Mouse (Mus musculus): ENCODE results near the gene Treml1. TPM values are rescaled to one million over a fixed set of nuclear protein-coding genes. Genes with fewer than 3 reads are reported as not detected.
A peak's percentile ranks its signal among the peaks of the same experiment; 100 is the strongest.

Treml1 gene
- total and polyA plus RNA-seq, 2 experiments from 2014 or later, result 0.21 to 0.66 TPM

DNA sequence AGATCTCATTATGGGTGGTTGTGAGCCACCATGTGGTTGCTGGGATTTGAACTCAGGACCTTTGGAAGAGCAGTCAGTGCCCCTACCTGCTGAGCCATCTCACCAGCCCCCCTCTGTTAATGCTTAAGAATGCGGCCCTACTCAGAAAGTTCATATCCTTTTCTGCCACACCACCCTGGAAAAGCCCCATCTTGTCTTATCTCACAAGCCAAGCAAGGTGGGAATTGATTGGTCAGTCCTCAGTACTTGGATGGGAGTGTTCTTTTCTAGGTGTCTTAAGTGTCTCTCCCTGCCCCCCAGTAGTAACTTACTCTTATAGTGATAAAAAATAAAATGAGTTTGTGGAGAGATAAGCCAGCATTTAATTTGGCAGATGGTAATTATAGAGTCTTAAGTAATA, 45.0 kb downstream of the Treml1 start:
- Histone ChIP-seq H3K4me2 (ENCODE audit: low read depth, low read length, poor library complexity, severe bottlenecking) (no peak overlapping the region), H3K9ac (replicated peaks; ENCODE audit: low read length, poor library complexity, severe bottlenecking) (no peak overlapping the region), H3K9me3 (ENCODE audit: low read length) (no peaks in the 10 kb centered on the region), H3K27ac (ENCODE audit: low read depth, low read length) (no peak overlapping the region), H3K36me3 (ENCODE audit: insufficient read depth, low read length) (no peaks in the 10 kb centered on the region), H3K4me1 (ENCODE audit: insufficient read depth, low read length) (no peaks in the 10 kb centered on the region), H3K4me3 (ENCODE audit: low read depth, low read length) (no peak overlapping the region), H3K27me3 (ENCODE audit: insufficient read depth, low read length) (no peaks in the 10 kb centered on the region)
- no peak for DNase-seq (ENCODE audit: low spot score)
- ATAC-seq (ENCODE audit: low FRiP score), result no peak
- no peak for TF ChIP-seq CTCF (IDR thresholded peaks at IDR 0.05)
- 79% methylated on average over 1 of the region's 1 CpGs for WGBS

DNA sequence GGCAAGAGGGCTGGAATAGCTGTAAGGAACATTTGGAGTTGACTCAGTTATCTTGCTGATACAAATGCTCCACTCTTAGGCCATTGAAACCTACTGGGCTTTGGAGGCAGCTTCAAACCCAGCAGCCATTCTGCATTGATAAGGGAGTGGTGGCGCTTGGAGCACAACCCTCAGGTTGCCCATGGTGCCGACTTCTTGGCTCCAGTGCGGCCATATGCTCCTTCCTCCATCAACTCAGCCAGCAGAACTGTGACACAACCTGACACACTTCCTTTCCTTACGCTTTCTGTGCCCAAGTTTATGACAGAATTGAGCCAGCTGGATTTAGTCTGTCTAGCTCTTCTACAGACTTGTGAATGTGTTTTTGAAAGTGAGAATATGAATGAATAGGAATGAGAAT, 47.4 kb downstream of the Treml1 start:
- DNase-seq (ENCODE audit: low spot score) (no peak), ATAC-seq (ENCODE audit: low FRiP score) (no peak)
- TF ChIP-seq CTCF (IDR thresholded peaks at IDR 0.05), result no peak
- H3K27ac ChIP-seq (ENCODE audit: low read depth, low read length), result no peak overlapping the region
- no peak overlapping the region for H3K4me3 ChIP-seq (ENCODE audit: low read depth, low read length)
- H3K36me3 ChIP-seq (ENCODE audit: insufficient read depth, low read length), result no peaks in the 10 kb centered on the region
- H3K9ac ChIP-seq (replicated peaks; ENCODE audit: low read length, poor library complexity, severe bottlenecking), result no peak overlapping the region
- no peaks in the 10 kb centered on the region for H3K4me1 ChIP-seq (ENCODE audit: insufficient read depth, low read length)
- no peaks in the 10 kb centered on the region for H3K9me3 ChIP-seq (ENCODE audit: low read length)
- H3K27me3 ChIP-seq (ENCODE audit: insufficient read depth, low read length), result no peaks in the 10 kb centered on the region
- H3K4me2 ChIP-seq (ENCODE audit: low read depth, low read length, poor library complexity, severe bottlenecking), result no peak overlapping the region
- 88% methylated on average over 4 of the region's 4 CpGs for WGBS

DNA sequence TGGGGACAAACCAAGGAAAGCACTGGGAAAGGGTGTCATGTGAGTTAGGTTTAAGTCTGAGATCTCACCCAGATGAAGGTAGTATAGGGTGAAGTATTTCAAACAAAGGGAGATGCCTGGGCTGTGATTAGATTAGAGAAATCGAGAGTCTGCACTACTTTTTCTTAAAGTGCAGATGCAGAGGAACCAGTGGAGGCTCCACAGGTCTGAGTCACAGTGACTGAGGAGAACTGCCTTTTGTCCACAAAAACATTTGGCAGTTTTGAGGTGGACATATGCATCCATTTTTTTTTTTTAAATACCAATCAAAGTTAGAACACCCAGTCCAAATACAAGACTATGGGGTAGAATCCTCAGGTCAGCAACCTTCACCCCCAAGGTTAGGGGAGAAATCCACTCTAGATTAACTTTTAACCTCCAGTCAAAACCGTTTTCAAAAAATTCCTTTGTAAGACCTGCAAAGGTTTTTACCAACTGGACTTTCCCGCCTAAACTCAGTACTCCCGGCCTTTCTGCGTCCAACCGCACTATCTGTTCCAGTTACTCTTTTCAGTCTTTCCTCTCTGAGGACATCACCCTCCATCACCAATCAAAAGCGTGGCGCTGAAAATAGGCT, 48.3 kb downstream of the Treml1 start:
- peak overlapping the region; percentile 83 for H3K4me3 ChIP-seq (ENCODE audit: low read depth, low read length)
- TF ChIP-seq CTCF (IDR thresholded peaks at IDR 0.05), result no peak
- H3K36me3 ChIP-seq (ENCODE audit: insufficient read depth, low read length), result no peaks in the 10 kb centered on the region
- WGBS, result 9% methylated on average over 8 of the region's 8 CpGs
- H3K27ac ChIP-seq (ENCODE audit: low read depth, low read length), result peak overlapping the region; percentile 99
- ATAC-seq (ENCODE audit: low FRiP score) (no peak), DNase-seq (ENCODE audit: low spot score) (no peak)
- no peaks in the 10 kb centered on the region for H3K9me3 ChIP-seq (ENCODE audit: low read length)
- H3K9ac ChIP-seq (replicated peaks; ENCODE audit: low read length, poor library complexity, severe bottlenecking), result peak overlapping the region; percentile 96
- H3K4me1 ChIP-seq (ENCODE audit: insufficient read depth, low read length), result no peaks in the 10 kb centered on the region
- H3K4me2 ChIP-seq (ENCODE audit: low read depth, low read length, poor library complexity, severe bottlenecking), result peak overlapping the region; percentile 78
- H3K27me3 ChIP-seq (ENCODE audit: insufficient read depth, low read length), result no peaks in the 10 kb centered on the region

- DNase-seq (ENCODE audit: low spot score), result peak; percentile 72
- 2% methylated on average over 29 of the region's 47 CpGs for WGBS
Measured at GRCm38 (mm10) chr17:48408526-48409291, 49.0 kb downstream of the Treml1 start.

DNA sequence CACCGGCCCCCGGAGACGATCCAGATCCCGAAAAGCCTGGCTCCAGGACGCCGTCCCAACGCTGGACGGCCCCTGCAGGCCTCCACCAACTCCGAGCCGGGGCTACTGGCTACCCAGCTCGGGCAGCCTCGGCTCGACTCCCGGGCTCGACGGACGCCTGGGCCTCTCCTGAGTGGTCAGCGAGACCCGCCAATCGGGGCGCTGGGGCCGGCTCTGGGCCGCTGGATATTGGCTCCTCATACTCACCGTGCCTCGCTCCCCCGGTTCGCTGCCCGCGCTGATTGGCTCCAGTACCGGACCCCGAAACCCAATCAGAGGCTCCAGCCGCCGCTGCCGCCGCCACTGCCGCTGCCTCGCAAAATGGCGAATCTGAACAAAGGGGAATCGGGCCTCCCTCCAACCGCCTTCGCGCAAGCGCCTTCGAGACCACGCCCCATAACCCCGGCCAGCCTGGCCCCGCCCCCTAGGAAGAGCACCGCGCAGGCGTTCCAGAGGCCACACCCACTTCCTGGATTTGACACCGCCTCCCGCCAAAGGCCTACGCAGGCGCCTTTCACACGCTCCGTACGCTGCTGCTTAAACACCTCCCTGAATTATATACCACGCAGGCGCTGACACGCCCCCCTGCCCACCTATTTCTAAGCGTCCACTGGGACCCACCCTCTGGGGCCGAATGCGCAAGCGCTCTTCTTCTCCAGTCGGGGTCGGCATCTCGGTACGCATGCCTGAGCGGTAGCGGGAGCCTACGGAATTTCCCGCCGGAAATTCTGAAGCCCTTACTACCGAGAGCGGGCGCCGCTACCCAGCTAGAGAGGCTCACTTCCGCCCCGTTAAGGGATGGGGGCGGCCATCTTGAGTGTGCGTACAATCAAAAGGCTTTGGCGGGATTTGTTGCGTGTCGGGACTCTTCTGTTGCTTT, 49.9 kb downstream of the Treml1 start, which contains the start of the genes Nfya and Oard1:
Nfya (minus strand) TSS at position 527 of the 919 bp plus-strand sequence.
Oard1 (plus strand) TSS at position 635 of the 919 bp plus-strand sequence.
- Histone ChIP-seq H3K4me1 (ENCODE audit: insufficient read depth, low read length) (no peaks in the 10 kb centered on the region), H3K4me3 (ENCODE audit: low read depth, low read length) (peak within 1 kb of the TSS; percentile 83), H3K27ac (ENCODE audit: low read depth, low read length) (peak within 1 kb of the TSS; percentile 99), H3K9me3 (ENCODE audit: low read length) (no peaks in the 10 kb centered on the region), H3K9ac (replicated peaks; ENCODE audit: low read length, poor library complexity, severe bottlenecking) (peak within 1 kb of the TSS; percentile 96), H3K27me3 (ENCODE audit: insufficient read depth, low read length) (no peaks in the 10 kb centered on the region), H3K36me3 (ENCODE audit: insufficient read depth, low read length) (no peaks in the 10 kb centered on the region), H3K4me2 (ENCODE audit: low read depth, low read length, poor library complexity, severe bottlenecking) (peak within 1 kb of the TSS; percentile 78)
- DNase-seq (ENCODE audit: low spot score), result peak; percentile 100
- peak; percentile 46 for TF ChIP-seq CTCF (IDR thresholded peaks at IDR 0.05)
- WGBS, result under 1% methylated on average over 82 of the region's 84 CpGs
- ATAC-seq (ENCODE audit: low FRiP score), result peak; percentile 97

More at GRCm38 (mm10) chr17:48408526-48409291, 49.0 kb downstream of the Treml1 start:
- Histone ChIP-seq H3K27me3 (ENCODE audit: insufficient read depth, low read length) (no peaks in the 10 kb centered on the region), H3K9me3 (ENCODE audit: low read length) (no peaks in the 10 kb centered on the region), H3K4me2 (ENCODE audit: low read depth, low read length, poor library complexity, severe bottlenecking) (peak overlapping the region; percentile 78), H3K36me3 (ENCODE audit: insufficient read depth, low read length) (no peaks in the 10 kb centered on the region), H3K4me1 (ENCODE audit: insufficient read depth, low read length) (no peaks in the 10 kb centered on the region), H3K27ac (ENCODE audit: low read depth, low read length) (peak overlapping the region; percentile 99), H3K9ac (replicated peaks; ENCODE audit: low read length, poor library complexity, severe bottlenecking) (peak overlapping the region; percentile 96), H3K4me3 (ENCODE audit: low read depth, low read length) (peak overlapping the region; percentile 83)
- ATAC-seq (ENCODE audit: low FRiP score), result peak; percentile 17
- TF ChIP-seq CTCF (IDR thresholded peaks at IDR 0.05), result no peak

Data from midbrain, postnatal 0 days (tissue).